Mouse (Mus musculus) stomach, embryonic 15.5 days (tissue): ENCODE data around the gene Azi2. TPM values are rescaled to one million over a fixed set of nuclear protein-coding genes. Genes with fewer than 3 reads are reported as not detected.

Experiments
- ATAC-seq: fragments of 200-750 bp; cut with Nextera tagmentation; 2 replicates; pipeline ENCODE4 v1.8.0; 2017; ENCODE audit warnings: low read depth, moderate number of reproducible peaks, moderate TSS enrichment; ENCODE audit not compliant: insufficient read depth, low FRiP score
- H3K27ac ChIP-seq: fragments of 300-500 bp; sonication (generic); 2 replicates; pipeline ENCODE4 v1.5.1; 2015; ENCODE audit warnings: mild to moderate bottlenecking, inconsistent platforms
- H3K27me3 ChIP-seq: fragments of 300-500 bp; sonication (generic); replicated peaks from 2 replicates; pipeline ENCODE4 v1.6.1; 2015; ENCODE audit warnings: inconsistent platforms
- H3K36me3 ChIP-seq: fragments of 300-500 bp; sonication (generic); 2 replicates; pipeline ENCODE4 v1.6.1; 2015; ENCODE audit warnings: inconsistent platforms
- H3K4me1 ChIP-seq: fragments of 300-500 bp; sonication (generic); 2 replicates; pipeline ENCODE4 v1.6.1; 2015; ENCODE audit warnings: inconsistent platforms
- H3K4me2 ChIP-seq: fragments of 300-500 bp; sonication (generic); 2 replicates; pipeline ENCODE4 v1.6.1; 2015; ENCODE audit warnings: mild to moderate bottlenecking, inconsistent platforms
- H3K4me3 ChIP-seq: fragments of 300-500 bp; sonication (generic); replicated peaks from 2 replicates; pipeline ENCODE4 v1.5.1; 2015; ENCODE audit warnings: inconsistent platforms
- H3K9ac ChIP-seq: fragments of 300-500 bp; sonication (generic); 2 replicates; pipeline ENCODE4 v1.6.1; 2015; ENCODE audit warnings: inconsistent platforms
- H3K9me3 ChIP-seq: fragments of 300-500 bp; sonication (generic); 2 replicates; pipeline ENCODE4 v1.6.1; 2016; ENCODE audit warnings: inconsistent platforms
- WGBS: fragments of 180-500 bp; shearing (Covaris S2); methylation state at CpG from one replicate; pipeline ENCODE4 v1.1.7; 2015; 5-methylcytosine and 5-hydroxymethylcytosine counted together
- polyA plus RNA-seq: library from polyadenylated mRNA; unstranded; fragments of >200 nt; fragmentation: Nextera tagmentation; extraction: Ambion mirVana; gene quantifications from 2 replicates; pipeline ENCODE4 v1.2.1, GENCODE M21; 2015

Gene Azi2
- polyA plus RNA-seq, 1 experiment from 2014 or later, result 82.4 TPM

- Histone ChIP-seq H3K27me3 (no peaks in the 10 kb centered on the region), H3K4me2 (peak overlapping the region; percentile 67), H3K4me3 (peak overlapping the region; percentile 92), H3K9ac (peak overlapping the region; percentile 83; the same call in 1 of the 2 replicates), H3K36me3 (no peaks in the 10 kb centered on the region), H3K27ac (no peak overlapping the region), H3K9me3 (no peaks in the 10 kb centered on the region), H3K4me1 (no peaks in the 10 kb centered on the region)
- ATAC-seq, result no peak
- WGBS, result 14% methylated on average over 5 of the region's 5 CpGs
Measured at GRCm38 (mm10) chr9:118041646-118042045, 1.3 kb downstream of the Azi2 start.

GRCm38 (mm10) chr9:118042738-118043137, 2.4 kb downstream of the Azi2 start:
- H3K27ac ChIP-seq, result no peak overlapping the region
- no peak for ATAC-seq
- no peak overlapping the region for H3K4me3 ChIP-seq
- H3K27me3 ChIP-seq, result no peaks in the 10 kb centered on the region
- WGBS, result 74% methylated on average over 4 of the region's 4 CpGs
- H3K4me1 ChIP-seq, result no peaks in the 10 kb centered on the region
- H3K4me2 ChIP-seq, result no peak overlapping the region
- H3K36me3 ChIP-seq, result 0 out of 2 replicates have a peak, but pooled peaks cover 3% of the 10 kb centered on the region
- H3K9ac ChIP-seq, result no peak overlapping the region
- H3K9me3 ChIP-seq, result no peaks in the 10 kb centered on the region

GRCm38 (mm10) chr9:118043581-118043980, 3.3 kb downstream of the Azi2 start:
- Histone ChIP-seq H3K36me3 (peaks cover 7% of the 10 kb centered on the region; the same call in 1 of the 2 replicates), H3K9me3 (no peaks in the 10 kb centered on the region), H3K9ac (no peak overlapping the region), H3K27me3 (no peaks in the 10 kb centered on the region), H3K27ac (no peak overlapping the region), H3K4me3 (no peak overlapping the region), H3K4me1 (no peaks in the 10 kb centered on the region), H3K4me2 (no peak overlapping the region)
- 93% methylated on average over 3 of the region's 3 CpGs for WGBS
- ATAC-seq, result no peak

- 72% methylated on average over 1 of the region's 1 CpGs for WGBS
- H3K27me3 ChIP-seq, result no peaks in the 10 kb centered on the region
- H3K9me3 ChIP-seq, result no peaks in the 10 kb centered on the region
- no peak overlapping the region for H3K4me2 ChIP-seq
- no peak overlapping the region for H3K9ac ChIP-seq
- H3K4me3 ChIP-seq, result no peak overlapping the region
- H3K4me1 ChIP-seq, result no peaks in the 10 kb centered on the region
- H3K27ac ChIP-seq, result no peak overlapping the region
- no peak for ATAC-seq
- H3K36me3 ChIP-seq, result peaks cover 10% of the 10 kb centered on the region
Measured at GRCm38 (mm10) chr9:118045011-118045533, 4.8 kb downstream of the Azi2 start.

GRCm38 (mm10) chr9:118053286-118053685, 13.0 kb downstream of the Azi2 start:
- ATAC-seq, result no peak
- no peak overlapping the region for H3K4me2 ChIP-seq
- peaks cover 28% of the 10 kb centered on the region for H3K36me3 ChIP-seq
- H3K27ac ChIP-seq, result no peak overlapping the region
- 24% methylated on average over 1 of the region's 1 CpGs for WGBS
- H3K4me3 ChIP-seq, result no peak overlapping the region
- no peak overlapping the region for H3K9ac ChIP-seq
- no peaks in the 10 kb centered on the region for H3K4me1 ChIP-seq
- no peaks in the 10 kb centered on the region for H3K9me3 ChIP-seq
- no peaks in the 10 kb centered on the region for H3K27me3 ChIP-seq

- WGBS, result 82% methylated on average over 3 of the region's 3 CpGs
- no peaks in the 10 kb centered on the region for H3K27me3 ChIP-seq
- H3K27ac ChIP-seq, result no peak overlapping the region
- H3K4me2 ChIP-seq, result no peak overlapping the region
- no peaks in the 10 kb centered on the region for H3K9me3 ChIP-seq
- no peak overlapping the region for H3K9ac ChIP-seq
- H3K4me1 ChIP-seq, result no peaks in the 10 kb centered on the region
- H3K4me3 ChIP-seq, result no peak overlapping the region
- peaks cover 20% of the 10 kb centered on the region for H3K36me3 ChIP-seq
- no peak for ATAC-seq
Measured at GRCm38 (mm10) chr9:118059101-118059500, 18.8 kb downstream of the Azi2 start.

- Histone ChIP-seq H3K36me3 (peaks cover 10% of the 10 kb centered on the region), H3K27ac (no peak overlapping the region), H3K4me1 (no peaks in the 10 kb centered on the region), H3K9ac (no peak overlapping the region), H3K4me3 (no peak overlapping the region), H3K27me3 (no peaks in the 10 kb centered on the region), H3K9me3 (no peaks in the 10 kb centered on the region), H3K4me2 (no peak overlapping the region)
- WGBS, result 93% methylated on average over 6 of the region's 6 CpGs
- no peak for ATAC-seq
Measured at GRCm38 (mm10) chr9:118070442-118070841, 30.1 kb downstream of the Azi2 start.

- Histone ChIP-seq H3K9ac (no peak overlapping the region), H3K4me1 (no peaks in the 10 kb centered on the region), H3K9me3 (no peaks in the 10 kb centered on the region), H3K4me3 (no peak overlapping the region), H3K27me3 (no peaks in the 10 kb centered on the region), H3K36me3 (peaks cover 10% of the 10 kb centered on the region), H3K4me2 (no peak overlapping the region), H3K27ac (no peak overlapping the region)
- no peak for ATAC-seq
- WGBS, result 89% methylated on average over 3 of the region's 3 CpGs
Measured at GRCm38 (mm10) chr9:118071337-118071736, 31.0 kb downstream of the Azi2 start.

GRCm38 (mm10) chr9:118072101-118072500, 31.8 kb downstream of the Azi2 start:
- no peak overlapping the region for H3K27ac ChIP-seq
- 81% methylated on average over 5 of the region's 5 CpGs for WGBS
- no peak overlapping the region for H3K9ac ChIP-seq
- ATAC-seq, result peak; percentile 58; the same call in 1 of the 2 replicates
- no peaks in the 10 kb centered on the region for H3K9me3 ChIP-seq
- H3K4me1 ChIP-seq, result no peaks in the 10 kb centered on the region
- peaks cover 7% of the 10 kb centered on the region for H3K36me3 ChIP-seq
- H3K27me3 ChIP-seq, result no peaks in the 10 kb centered on the region
- no peak overlapping the region for H3K4me3 ChIP-seq
- no peak overlapping the region for H3K4me2 ChIP-seq

- no peak for ATAC-seq
- no peaks in the 10 kb centered on the region for H3K4me1 ChIP-seq
- WGBS, result 84% methylated on average over 3 of the region's 3 CpGs
- no peaks in the 10 kb centered on the region for H3K27me3 ChIP-seq
- H3K9me3 ChIP-seq, result no peaks in the 10 kb centered on the region
- no peak overlapping the region for H3K27ac ChIP-seq
- no peak overlapping the region for H3K4me3 ChIP-seq
- no peak overlapping the region for H3K4me2 ChIP-seq
- H3K36me3 ChIP-seq, result peaks cover under 1% of the 10 kb centered on the region; the same call in 1 of the 2 replicates
- H3K9ac ChIP-seq, result no peak overlapping the region
Measured at GRCm38 (mm10) chr9:118073358-118073757, 33.1 kb downstream of the Azi2 start.

- no peak for ATAC-seq
- Histone ChIP-seq H3K4me2 (peak overlapping the region; percentile 63), H3K27me3 (no peaks in the 10 kb centered on the region), H3K4me1 (no peaks in the 10 kb centered on the region; the same call in 1 of the 2 replicates), H3K9me3 (no peaks in the 10 kb centered on the region), H3K27ac (peak overlapping the region; percentile 51; the same call in 1 of the 2 replicates), H3K36me3 (no peaks in the 10 kb centered on the region), H3K4me3 (peak overlapping the region; percentile 37), H3K9ac (no peak overlapping the region)
- WGBS, result 23% methylated on average over 22 of the region's 22 CpGs
Measured at GRCm38 (mm10) chr9:118082575-118083431, 42.5 kb downstream of the Azi2 start.

- ATAC-seq, result no peak
- Histone ChIP-seq H3K4me3 (no peak overlapping the region), H3K27me3 (no peaks in the 10 kb centered on the region), H3K27ac (no peak overlapping the region), H3K9me3 (no peaks in the 10 kb centered on the region), H3K4me1 (no peaks in the 10 kb centered on the region; the same call in 1 of the 2 replicates), H3K36me3 (no peaks in the 10 kb centered on the region), H3K4me2 (no peak overlapping the region), H3K9ac (no peak overlapping the region)
- WGBS, result 87% methylated on average over 4 of the region's 4 CpGs
Measured at GRCm38 (mm10) chr9:118083834-118084233, 43.5 kb downstream of the Azi2 start.
